Mouse (Mus musculus): ENCODE results near the gene Fam161b. TPM values are rescaled to one million over a fixed set of nuclear protein-coding genes. Genes with fewer than 3 reads are reported as not detected.
A peak's percentile ranks its signal among the peaks of the same experiment; 100 is the strongest.

The Fam161b gene
- 2.9 and 3.7 TPM in 2 replicates for total RNA-seq (2012; rRNA removed)

DNA sequence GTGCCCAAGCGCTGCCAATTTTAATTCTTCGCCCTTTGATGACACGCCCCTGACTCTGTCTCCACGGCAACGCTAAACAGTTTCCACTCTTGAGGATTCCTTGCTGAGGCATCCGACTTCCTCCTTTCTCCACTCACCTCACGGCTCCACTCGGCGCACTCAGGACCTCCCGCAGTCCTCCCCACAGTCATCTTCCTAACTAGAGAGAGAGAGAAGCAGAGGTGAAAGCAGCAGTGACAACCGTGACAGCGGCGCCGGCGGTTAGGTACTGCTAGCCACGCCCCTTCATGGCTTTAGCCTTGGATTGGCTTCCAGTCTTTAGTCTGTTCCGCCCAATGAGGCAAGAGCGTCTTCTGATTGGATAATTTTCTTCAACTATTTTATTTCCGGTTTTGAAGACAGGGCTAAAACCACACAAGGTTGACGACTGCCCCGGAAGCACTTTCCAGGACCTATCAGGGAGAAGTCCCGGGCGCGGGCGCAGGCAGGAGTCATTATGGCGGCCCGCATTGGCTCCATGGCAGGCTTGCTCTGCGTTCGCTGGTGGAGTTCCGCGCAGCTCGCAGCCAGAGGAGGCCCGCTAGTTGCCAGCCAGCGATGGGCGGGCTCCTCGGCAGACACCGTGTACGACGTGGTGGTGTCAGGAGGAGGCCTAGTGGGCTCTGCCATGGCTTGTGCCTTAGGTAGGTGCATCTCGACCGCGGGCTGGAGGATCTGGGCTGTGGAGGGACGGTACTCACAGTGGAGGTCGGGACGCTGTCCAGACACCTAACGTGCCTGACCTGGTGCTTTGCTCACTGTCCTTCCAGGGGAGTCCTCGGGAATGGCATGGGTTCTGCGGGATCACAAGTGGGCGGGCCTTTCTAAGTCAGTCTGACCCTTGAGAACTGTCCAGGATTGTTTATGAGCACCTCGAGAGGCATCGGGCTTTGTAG, at the start of gene Fam161b, which contains the start of gene Coq6:
Gene Fam161b (minus strand): TSS at position 279 of the 935 bp plus-strand sequence.
Gene Coq6 (plus strand): TSS at position 103 of the 935 bp plus-strand sequence.
- DNase-seq (ENCODE audit: low read depth, low spot score) = peak; percentile 95
- H3K4me1 ChIP-seq (ENCODE audit: control insufficient read depth in 2 of 2, insufficient read depth in 2 of 2, low read length in 2 of 2, poor library complexity in 1 of 2) = peaks cover 0 to 14% of the 10 kb centered on the region in 2 experiments; a peak in 2 of 4 replicates
- H3K9ac ChIP-seq (ENCODE audit: insufficient read depth, low read depth, low read length, poor library complexity, severe bottlenecking) = peak within 1 kb of the TSS; percentile 94
- in situ Hi-C loops (cut with MboI; ENCODE audit: low sequenced_read_pairs in 2 of 2, unreplicated experiment in 2 of 2) = no loop called here
- H3K9me3 ChIP-seq (ENCODE audit: control insufficient read depth, insufficient read depth, low read depth, low read length) = no peaks in the 10 kb centered on the region
- no peak for TF ChIP-seq ZNF384 (IDR thresholded peaks at IDR 0.05; ENCODE audit: low read depth, low read length)
- TF ChIP-seq HCFC1 (IDR thresholded peaks at IDR 0.05; ENCODE audit: borderline replicate concordance, insufficient read depth, low read length) = peak; percentile 74
- TF ChIP-seq MAFK (IDR thresholded peaks at IDR 0.05; ENCODE audit: insufficient read depth, low read depth, low read length) = no peak
- TF ChIP-seq CHD2 (IDR thresholded peaks at IDR 0.05; ENCODE audit: low read depth, low read length) = peak; percentile 81
- no peak for TF ChIP-seq ZC3H11A (IDR thresholded peaks at IDR 0.05; ENCODE audit: borderline replicate concordance, low read depth, low read length)
- no peak within 1 kb of the TSS for H3K27ac ChIP-seq (ENCODE audit: insufficient read depth, low read depth, low read length, poor library complexity, severe bottlenecking)
- peak within 1 kb of the TSS; percentile 88 to 97 for H3K4me3 ChIP-seq (ENCODE audit: insufficient read depth in 1 of 2, low read depth in 1 of 2, low read length in 2 of 2, poor library complexity in 1 of 2, severe bottlenecking in 1 of 2)
- no peaks in the 10 kb centered on the region for H3K36me3 ChIP-seq (ENCODE audit: control insufficient read depth, insufficient read depth, low read length, poor library complexity, severe bottlenecking)

DNA sequence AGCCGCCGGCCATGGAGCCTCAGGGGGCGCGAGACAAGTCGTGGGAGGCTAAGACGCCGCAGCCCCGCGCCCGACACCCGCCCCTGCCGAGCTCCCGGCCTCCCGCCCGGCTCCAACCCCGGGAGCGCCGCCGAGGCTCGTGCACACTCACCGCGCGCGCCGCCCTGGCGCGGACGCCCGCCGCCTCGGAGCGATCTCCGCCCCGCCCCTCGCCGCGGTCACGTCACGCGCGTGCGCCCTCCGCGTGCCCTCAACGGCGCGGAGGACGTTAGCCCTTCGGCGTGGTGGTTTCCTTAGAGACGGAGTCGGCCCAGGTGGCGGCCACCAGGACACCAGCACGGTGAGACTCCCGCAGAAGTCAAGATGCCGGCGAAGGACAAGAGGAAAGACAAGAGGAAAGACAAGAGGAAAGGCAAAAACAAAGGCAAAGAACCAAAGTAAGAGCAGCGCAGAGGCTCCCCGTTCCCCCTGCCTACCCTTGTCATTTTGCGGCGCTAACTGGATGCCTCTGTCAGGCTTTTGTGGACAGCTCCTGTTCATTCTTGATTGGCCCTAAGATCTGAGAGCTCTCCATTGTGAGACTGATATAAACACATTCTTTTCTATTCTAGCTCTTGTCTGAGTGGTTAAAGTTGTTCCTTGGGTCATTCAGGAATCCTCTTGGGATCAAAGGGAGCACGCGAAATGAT, 47.3 kb upstream of the Fam161b start, which contains the start of the genes Entpd5 and Bbof1:
Gene Entpd5 (minus strand): TSS at position 211 of the 689 bp plus-strand sequence.
Gene Bbof1 (plus strand): TSS at position 253 of the 689 bp plus-strand sequence.
- no peaks in the 10 kb centered on the region for H3K9me3 ChIP-seq (ENCODE audit: control insufficient read depth, insufficient read depth, low read depth, low read length)
- DNase-seq (ENCODE audit: low read depth, low spot score) = peak; percentile 71
- peak within 1 kb of the TSS; percentile 84 for H3K9ac ChIP-seq (ENCODE audit: insufficient read depth, low read depth, low read length, poor library complexity, severe bottlenecking)
- H3K4me1 ChIP-seq (ENCODE audit: control insufficient read depth in 2 of 2, insufficient read depth in 2 of 2, low read length in 2 of 2, poor library complexity in 1 of 2) = peaks cover 0 to 2% of the 10 kb centered on the region in 2 experiments; a peak in 1 of 4 replicates
- TF ChIP-seq ZC3H11A (IDR thresholded peaks at IDR 0.05; ENCODE audit: borderline replicate concordance, low read depth, low read length) (no peak), HCFC1 (IDR thresholded peaks at IDR 0.05; ENCODE audit: borderline replicate concordance, insufficient read depth, low read length) (0 out of 2 replicates have a peak, but pooled peaks have one; percentile 38), ZNF384 (IDR thresholded peaks at IDR 0.05; ENCODE audit: low read depth, low read length) (0 out of 2 replicates have a peak, but pooled peaks have one; percentile 25)
- peak within 1 kb of the TSS; percentile 83 to 93 for H3K4me3 ChIP-seq (ENCODE audit: insufficient read depth in 1 of 2, low read depth in 1 of 2, low read length in 2 of 2, poor library complexity in 1 of 2, severe bottlenecking in 1 of 2)
- in situ Hi-C loops (cut with MboI; ENCODE audit: low sequenced_read_pairs in 2 of 2, unreplicated experiment in 2 of 2) = no loop called here
- no peak within 1 kb of the TSS for H3K27ac ChIP-seq (ENCODE audit: insufficient read depth, low read depth, low read length, poor library complexity, severe bottlenecking)
- no peaks in the 10 kb centered on the region for H3K36me3 ChIP-seq (ENCODE audit: control insufficient read depth, insufficient read depth, low read length, poor library complexity, severe bottlenecking)

- no peak for DNase-seq (ENCODE audit: low read depth, low spot score)
- H3K27ac ChIP-seq (ENCODE audit: insufficient read depth, low read depth, low read length, poor library complexity, severe bottlenecking) = no peak overlapping the region
- in situ Hi-C loops (cut with MboI; ENCODE audit: low sequenced_read_pairs in 2 of 2, unreplicated experiment in 2 of 2) = no loop called here
These were observed 46.5 kb upstream of the Fam161b start for GRCm38 (mm10) chr12:84407874-84408818.

More at GRCm38 (mm10) chr12:84407874-84408818, 46.5 kb upstream of the Fam161b start:
- Histone ChIP-seq H3K9ac (ENCODE audit: insufficient read depth, low read depth, low read length, poor library complexity, severe bottlenecking) (peak overlapping the region; percentile 84), H3K9me3 (ENCODE audit: control insufficient read depth, insufficient read depth, low read depth, low read length) (no peaks in the 10 kb centered on the region), H3K36me3 (ENCODE audit: control insufficient read depth, insufficient read depth, low read length, poor library complexity, severe bottlenecking) (no peaks in the 10 kb centered on the region), H3K4me1 (ENCODE audit: control insufficient read depth in 2 of 2, insufficient read depth in 2 of 2, low read length in 2 of 2, poor library complexity in 1 of 2) (peaks cover 0 to 2% of the 10 kb centered on the region in 2 experiments; a peak in 1 of 4 replicates), H3K4me3 (ENCODE audit: insufficient read depth in 1 of 2, low read depth in 1 of 2, low read length in 2 of 2, poor library complexity in 1 of 2, severe bottlenecking in 1 of 2) (peak overlapping the region; percentile 83 to 93)
- TF ChIP-seq CHD2 (IDR thresholded peaks at IDR 0.05; ENCODE audit: low read depth, low read length) (no peak), ZNF384 (IDR thresholded peaks at IDR 0.05; ENCODE audit: low read depth, low read length) (no peak), ZC3H11A (IDR thresholded peaks at IDR 0.05; ENCODE audit: borderline replicate concordance, low read depth, low read length) (no peak), HCFC1 (IDR thresholded peaks at IDR 0.05; ENCODE audit: borderline replicate concordance, insufficient read depth, low read length) (no peak), MAFK (IDR thresholded peaks at IDR 0.05; ENCODE audit: insufficient read depth, low read depth, low read length) (no peak)

Data from ES-E14 (cell line).